Mouse (Mus musculus) embryonic facial prominence, embryonic 11.5 days (tissue): ENCODE measurements around the gene Pnpla1. TPM values are rescaled to one million over a fixed set of nuclear protein-coding genes. Genes with fewer than 3 reads are reported as not detected.
A peak's percentile ranks its signal among the peaks of the same experiment; 100 is the strongest.

Source experiments
- ATAC-seq: fragments of 200-750 bp; cut with Nextera tagmentation; replicated peaks from 2 replicates; pipeline ENCODE4 v1.8.0; 2017; ENCODE audit warnings: low read depth; ENCODE audit not compliant: insufficient number of reproducible peaks, low FRiP score, low TSS enrichment
- DNase-seq: peaks from one replicate; pipeline ENCODE4 v3.0.0-alpha.2; 2015; ENCODE audit warnings: low spot score
- H3K27ac ChIP-seq: fragments of 300-500 bp; sonication (generic); replicated peaks from 2 replicates; pipeline ENCODE4 v1.5.1; 2014; ENCODE audit warnings: mild to moderate bottlenecking, low read depth, low read length, control low read depth
- H3K27me3 ChIP-seq: fragments of 300-500 bp; sonication (generic); 2 replicates; pipeline ENCODE4 v1.6.1; 2014; ENCODE audit warnings: mild to moderate bottlenecking, low read length, moderate library complexity, mixed read lengths; ENCODE audit not compliant: control insufficient read depth, insufficient read depth
- H3K36me3 ChIP-seq: fragments of 300-500 bp; sonication (generic); replicated peaks from 2 replicates; pipeline ENCODE4 v1.6.1; 2014; ENCODE audit warnings: low read depth, mild to moderate bottlenecking, low read length, moderate library complexity, mixed read lengths; ENCODE audit not compliant: control insufficient read depth, insufficient read depth
- H3K4me1 ChIP-seq: fragments of 300-500 bp; sonication (generic); 2 replicates; pipeline ENCODE4 v1.6.1; 2014; ENCODE audit warnings: low read length, mixed read lengths; ENCODE audit not compliant: control insufficient read depth, insufficient read depth
- H3K4me2 ChIP-seq: fragments of 300-500 bp; sonication (generic); 2 replicates; pipeline ENCODE4 v1.6.1; 2014; ENCODE audit warnings: low read depth, mild to moderate bottlenecking, control low read depth, low read length, moderate library complexity
- H3K4me3 ChIP-seq: fragments of 300-500 bp; sonication (generic); 2 replicates; pipeline ENCODE4 v1.5.1; 2014; ENCODE audit warnings: low read depth, low read length, control low read depth
- H3K9ac ChIP-seq: fragments of 300-500 bp; sonication (generic); replicated peaks from 2 replicates; pipeline ENCODE4 v1.6.1; 2014; ENCODE audit warnings: mild to moderate bottlenecking, control low read depth, low read length
- H3K9me3 ChIP-seq: fragments of 300-500 bp; sonication (generic); replicated peaks from 2 replicates; pipeline ENCODE4 v1.6.1; 2016; ENCODE audit warnings: mild to moderate bottlenecking, low read length, inconsistent platforms, mixed read lengths; ENCODE audit not compliant: control insufficient read depth
- WGBS: fragments of 180-500 bp; shearing (Covaris S2); extraction: QIAGEN DNeasy Blood & Tissue Kit; methylation state at CpG from one replicate; pipeline ENCODE4 v1.1.7; 2014; 5-methylcytosine and 5-hydroxymethylcytosine counted together
- polyA plus RNA-seq: library from polyadenylated mRNA; unstranded; fragments of >200 nt; fragmentation: Nextera tagmentation; extraction: Ambion mirVana; gene quantifications from 2 replicates; pipeline ENCODE4 v1.2.1, GENCODE M21; 2014

Gene Pnpla1
- polyA plus RNA-seq, 1 experiment from 2014 or later: not detected

- H3K9ac ChIP-seq: no peak within 1 kb of the TSS
- H3K4me2 ChIP-seq: no peak within 1 kb of the TSS
- ATAC-seq (no peak), DNase-seq (no peak)
- no peak within 1 kb of the TSS for H3K4me3 ChIP-seq
- no peaks in the 10 kb centered on the region for H3K36me3 ChIP-seq
- no peak within 1 kb of the TSS for H3K27ac ChIP-seq
- peaks cover 2% of the 10 kb centered on the region; the same call in 1 of the 2 replicates for H3K27me3 ChIP-seq
- H3K4me1 ChIP-seq: no peaks in the 10 kb centered on the region
- WGBS: 55% methylated on average over 12 of the region's 12 CpGs
- no peaks in the 10 kb centered on the region for H3K9me3 ChIP-seq
These were observed 56.9 kb downstream of the Pnpla1 start, which contains the start of gene 4930539E08Rik for GRCm38 (mm10) chr17:28915060-28915628. Gene 4930539E08Rik, minus strand, starts transcription at chr17:28915324.

- Histone ChIP-seq H3K9me3 (no peaks in the 10 kb centered on the region), H3K4me3 (no peak overlapping the region), H3K4me1 (no peaks in the 10 kb centered on the region), H3K27me3 (no peaks in the 10 kb centered on the region), H3K27ac (no peak overlapping the region), H3K36me3 (no peaks in the 10 kb centered on the region), H3K9ac (no peak overlapping the region), H3K4me2 (no peak overlapping the region)
- DNase-seq: no peak
- 75% methylated on average over 1 of the region's 1 CpGs for WGBS
- no peak for ATAC-seq
These were observed 58.3 kb downstream of the Pnpla1 start for GRCm38 (mm10) chr17:28916520-28916919.

GRCm38 (mm10) chr17:28921086-28921485 lies 62.9 kb downstream of the Pnpla1 start:
- no peaks in the 10 kb centered on the region for H3K4me1 ChIP-seq
- H3K27ac ChIP-seq: no peak overlapping the region
- no peaks in the 10 kb centered on the region for H3K9me3 ChIP-seq
- H3K4me3 ChIP-seq: no peak overlapping the region
- WGBS: 76% methylated on average over 8 of the region's 8 CpGs
- H3K4me2 ChIP-seq: no peak overlapping the region
- ATAC-seq (no peak), DNase-seq (no peak)
- no peaks in the 10 kb centered on the region for H3K36me3 ChIP-seq
- H3K9ac ChIP-seq: no peak overlapping the region
- no peaks in the 10 kb centered on the region for H3K27me3 ChIP-seq

- Histone ChIP-seq H3K36me3 (no peaks in the 10 kb centered on the region), H3K9me3 (no peaks in the 10 kb centered on the region), H3K27ac (no peak overlapping the region), H3K27me3 (no peaks in the 10 kb centered on the region), H3K4me1 (no peaks in the 10 kb centered on the region), H3K4me2 (no peak overlapping the region), H3K4me3 (no peak overlapping the region), H3K9ac (no peak overlapping the region)
- DNase-seq (no peak), ATAC-seq (no peak)
- WGBS: 69% methylated on average over 6 of the region's 6 CpGs
These were observed 63.9 kb downstream of the Pnpla1 start for GRCm38 (mm10) chr17:28922096-28922495.

- Histone ChIP-seq H3K4me2 (no peak overlapping the region), H3K27me3 (no peaks in the 10 kb centered on the region)
- no peak for ATAC-seq
These were observed 66.9 kb downstream of the Pnpla1 start for GRCm38 (mm10) chr17:28924957-28925595.

GRCm38 (mm10) chr17:28926380-28926779 lies 68.2 kb downstream of the Pnpla1 start:
- no peak overlapping the region for H3K4me2 ChIP-seq
- no peak overlapping the region for H3K4me3 ChIP-seq
- no peaks in the 10 kb centered on the region for H3K36me3 ChIP-seq
- H3K9ac ChIP-seq: no peak overlapping the region
- peak; percentile 92 for DNase-seq
- ATAC-seq: no peak
- no peaks in the 10 kb centered on the region; the same call in 1 of the 2 replicates for H3K4me1 ChIP-seq
- no peaks in the 10 kb centered on the region for H3K9me3 ChIP-seq
- WGBS: 19% methylated on average over 13 of the region's 13 CpGs
- no peaks in the 10 kb centered on the region for H3K27me3 ChIP-seq
- no peak overlapping the region for H3K27ac ChIP-seq

More at GRCm38 (mm10) chr17:28924957-28925595, 66.9 kb downstream of the Pnpla1 start:
- H3K36me3 ChIP-seq: no peaks in the 10 kb centered on the region
- 85% methylated on average over 8 of the region's 8 CpGs for WGBS
- H3K9me3 ChIP-seq: no peaks in the 10 kb centered on the region
- H3K4me3 ChIP-seq: no peak overlapping the region
- no peak for DNase-seq
- H3K9ac ChIP-seq: no peak overlapping the region
- no peaks in the 10 kb centered on the region for H3K4me1 ChIP-seq
- no peak overlapping the region for H3K27ac ChIP-seq

GRCm38 (mm10) chr17:28926866-28927635 lies 68.8 kb downstream of the Pnpla1 start:
- Histone ChIP-seq H3K36me3 (no peaks in the 10 kb centered on the region), H3K4me2 (no peak overlapping the region), H3K4me1 (no peaks in the 10 kb centered on the region; the same call in 1 of the 2 replicates), H3K9me3 (no peaks in the 10 kb centered on the region), H3K4me3 (no peak overlapping the region), H3K27ac (no peak overlapping the region), H3K9ac (no peak overlapping the region), H3K27me3 (no peaks in the 10 kb centered on the region)
- ATAC-seq (no peak), DNase-seq (peak; percentile 73)
- 50% methylated on average over 15 of the region's 15 CpGs for WGBS

- DNase-seq (no peak), ATAC-seq (no peak)
- no peaks in the 10 kb centered on the region for H3K9me3 ChIP-seq
- H3K9ac ChIP-seq: no peak overlapping the region
- H3K27ac ChIP-seq: no peak overlapping the region
- no peak overlapping the region for H3K4me3 ChIP-seq
- H3K36me3 ChIP-seq: no peaks in the 10 kb centered on the region
- H3K27me3 ChIP-seq: no peaks in the 10 kb centered on the region
- H3K4me1 ChIP-seq: no peaks in the 10 kb centered on the region; the same call in 1 of the 2 replicates
- 91% methylated on average over 9 of the region's 9 CpGs for WGBS
- H3K4me2 ChIP-seq: no peak overlapping the region
These were observed 69.8 kb downstream of the Pnpla1 start for GRCm38 (mm10) chr17:28928004-28928403.
